In genomic region chr2:4954216-4954760, GRCm38 (mm10) we compare ENCODE assay signal across 30 mouse cellular contexts. TPM values are rescaled to one million over a fixed set of nuclear protein-coding genes. Genes with fewer than 3 reads are reported as not detected.
DNase-seq lines count a peak whose midpoint lies in the region; ATAC-seq lines count a peak whose summit lies in the region.
"Had no signal": no experiment of that assay in that cellular context is flagged by ENCODE, and none has a peak within 500 bp of the region (broad histone marks: within the 10 kb centered on the region; RNA-seq: fewer than 3 reads in every experiment).

No protein-coding gene starts in this region.

- DNase-seq in hindbrain, embryonic 14.5 days (ENCODE audit: low spot score): peak; percentile 10
- DNase-seq in ES-CJ7 (ENCODE audit: low read depth, low spot score) (peak; percentile 33), ZHBTc4 (ENCODE audit: low read depth, low spot score) (peak; percentile 68)
- no peak for DNase-seq in lung, postnatal 4 days
- DNase-seq: adrenal gland, adult 2 months; adrenal gland, postnatal 14 days; cerebellum, adult 11 months; cerebellum, adult 2 months; cerebellum, adult 9-11 months; cerebellum, postnatal 36 days; embryo, embryonic 11 days; gastrocnemius, postnatal 10 days; gastrocnemius, postnatal 36 days; heart, postnatal 10 days; heart, postnatal 36 days; kidney, adult 2 months had no signal

- no peak overlapping the region for H3K4me2 ChIP-seq in hindbrain, embryonic 14.5 days (replicated peaks)
- H3K4me2 ChIP-seq in hindbrain, embryonic 13.5 days: no peak overlapping the region
- H3K4me2 ChIP-seq: embryonic facial prominence, embryonic 13.5 days; forebrain, embryonic 12.5 days; forebrain, embryonic 15.5 days; heart, embryonic 12.5 days; heart, embryonic 15.5 days; hindbrain, embryonic 15.5 days had no signal

- H3K9me3 ChIP-seq in hindbrain, embryonic 14.5 days (ENCODE audit: control insufficient read depth, low read length): no peaks in the 10 kb centered on the region
- no peaks in the 10 kb centered on the region for H3K9me3 ChIP-seq in hindbrain, embryonic 13.5 days
- H3K9me3 ChIP-seq: embryonic facial prominence, embryonic 10.5 days; forebrain, embryonic 12.5 days; forebrain, embryonic 15.5 days; heart, embryonic 15.5 days; hindbrain, embryonic 10.5 days; hindbrain, embryonic 15.5 days had no signal

- H3K4me1 ChIP-seq in hindbrain, embryonic 14.5 days (replicated peaks; ENCODE audit: control insufficient read depth, insufficient read depth, low read length): no peaks in the 10 kb centered on the region
- H3K4me1 ChIP-seq in hindbrain, embryonic 13.5 days (replicated peaks): no peaks in the 10 kb centered on the region
- H3K4me1 ChIP-seq: embryonic facial prominence, embryonic 10.5 days; forebrain, embryonic 12.5 days; forebrain, embryonic 15.5 days; heart, embryonic 12.5 days; heart, embryonic 15.5 days; hindbrain, embryonic 10.5 days; hindbrain, embryonic 15.5 days had no signal

- no peak overlapping the region for H3K27ac ChIP-seq in hindbrain, embryonic 14.5 days
- no peak overlapping the region for H3K27ac ChIP-seq in hindbrain, embryonic 13.5 days
- H3K27ac ChIP-seq: embryonic facial prominence, embryonic 10.5 days; embryonic facial prominence, embryonic 13.5 days; forebrain, embryonic 12.5 days; forebrain, embryonic 15.5 days; heart, embryonic 15.5 days; hindbrain, embryonic 10.5 days; hindbrain, embryonic 15.5 days had no signal

- H3K9ac ChIP-seq in hindbrain, embryonic 14.5 days: no peak overlapping the region
- no peak overlapping the region for H3K9ac ChIP-seq in hindbrain, embryonic 13.5 days
- H3K9ac ChIP-seq: embryonic facial prominence, embryonic 13.5 days; forebrain, embryonic 12.5 days; forebrain, embryonic 15.5 days; heart, embryonic 12.5 days; heart, embryonic 15.5 days; hindbrain, embryonic 15.5 days had no signal

- H3K4me3 ChIP-seq in hindbrain, embryonic 14.5 days (replicated peaks; ENCODE audit: low read length): no peak overlapping the region
- no peak overlapping the region for H3K4me3 ChIP-seq in hindbrain, embryonic 13.5 days
- H3K4me3 ChIP-seq: embryonic facial prominence, embryonic 10.5 days; embryonic facial prominence, embryonic 13.5 days; erythroblast, embryonic 14.5 days; forebrain, embryonic 12.5 days; forebrain, embryonic 15.5 days; heart, embryonic 12.5 days; heart, embryonic 15.5 days; hindbrain, embryonic 10.5 days; hindbrain, embryonic 15.5 days had no signal

- no peaks in the 10 kb centered on the region for H3K36me3 ChIP-seq in hindbrain, embryonic 14.5 days (replicated peaks; ENCODE audit: control insufficient read depth, insufficient read depth)
- no peaks in the 10 kb centered on the region for H3K36me3 ChIP-seq in hindbrain, embryonic 13.5 days
- H3K36me3 ChIP-seq: embryonic facial prominence, embryonic 10.5 days; embryonic facial prominence, embryonic 13.5 days; forebrain, embryonic 12.5 days; forebrain, embryonic 15.5 days; heart, embryonic 12.5 days; heart, embryonic 15.5 days; hindbrain, embryonic 10.5 days; hindbrain, embryonic 15.5 days had no signal

- WGBS in hindbrain, embryonic 14.5 days: 91% methylated on average over 6 of the region's 6 CpGs
- WGBS in hindbrain, embryonic 13.5 days: 87% methylated on average over 6 of the region's 6 CpGs

- H3K27me3 ChIP-seq in hindbrain, embryonic 14.5 days (ENCODE audit: control insufficient read depth, insufficient read depth, low read length): no peaks in the 10 kb centered on the region
- no peaks in the 10 kb centered on the region for H3K27me3 ChIP-seq in hindbrain, embryonic 13.5 days
- H3K27me3 ChIP-seq: embryonic facial prominence, embryonic 13.5 days; forebrain, embryonic 12.5 days; forebrain, embryonic 15.5 days; heart, embryonic 12.5 days; heart, embryonic 15.5 days; hindbrain, embryonic 15.5 days had no signal

- ATAC-seq in hindbrain, embryonic 14.5 days (ENCODE audit: low FRiP score): no peak
- no peak for ATAC-seq in hindbrain, embryonic 13.5 days (ENCODE audit: low FRiP score)
- ATAC-seq in frontal cortex, adult (ENCODE audit: low TSS enrichment): no peak
- ATAC-seq: CD4-positive, CD25-positive, alpha-beta regulatory T cell, adult 4 months; forebrain, embryonic 15.5 days; intestine, postnatal 0 days had no signal

RNA-seq across cellular contexts. Expression of gene Ucma, which starts 21.6 kb away (rescaled TPM):
- 1.4 TPM in 2 replicates for polyA plus RNA-seq in hindbrain, embryonic 14.5 days (2014; fragmentation: Nextera tagmentation; extraction: Ambion mirVana)
- 0.55 TPM in 1 of 2 replicates, not detected in the other for polyA plus RNA-seq in hindbrain, embryonic 13.5 days (2015; fragmentation: Nextera tagmentation; extraction: Ambion mirVana)
- polyA plus RNA-seq: adrenal gland, adult 2 months; CD4-positive, CD25-positive, alpha-beta regulatory T cell, adult 4 months; erythroblast, embryonic 14.5 days; forebrain, embryonic 12.5 days; forebrain, embryonic 15.5 days; heart, embryonic 12.5 days; hindbrain, embryonic 10.5 days; intestine, embryonic 14.5 days; intestine, postnatal 0 days; kidney, adult 2 months had no signal

RNA-seq across cellular contexts. Expression of gene Phyh, which starts 35.5 kb away (rescaled TPM):
- polyA plus RNA-seq in hindbrain, embryonic 14.5 days (2014; fragmentation: Nextera tagmentation; extraction: Ambion mirVana): 82.4 and 91.5 TPM in 2 replicates
- 61.7 and 66.0 TPM in 2 replicates for polyA plus RNA-seq in hindbrain, embryonic 13.5 days (2015; fragmentation: Nextera tagmentation; extraction: Ambion mirVana)

RNA-seq across cellular contexts. Expression of gene Mcm10, which starts 58.3 kb away (rescaled TPM):
- polyA plus RNA-seq in hindbrain, embryonic 14.5 days (2014; fragmentation: Nextera tagmentation; extraction: Ambion mirVana): 4.5 and 5.4 TPM in 2 replicates
- polyA plus RNA-seq in hindbrain, embryonic 13.5 days (2015; fragmentation: Nextera tagmentation; extraction: Ambion mirVana): 5.8 and 5.9 TPM in 2 replicates

Comparison
In these comparisons a context has a peak if more than half of its experiments do, and no peak if none do; other contexts are left out.
1. DNase-seq: peak in hindbrain, embryonic 14.5 days (single experiment), ES-CJ7 (single experiment) and ZHBTc4 (single experiment); none in lung, postnatal 4 days (0 of 2).